Mouse (Mus musculus): ENCODE measurements around the gene Vps54.
"Not testable (repeated sequence)": the region's sequence is repeated elsewhere in the genome, so short reads cannot be mapped to it uniquely, and the experiment has no call there.

The Vps54 gene

DNA sequence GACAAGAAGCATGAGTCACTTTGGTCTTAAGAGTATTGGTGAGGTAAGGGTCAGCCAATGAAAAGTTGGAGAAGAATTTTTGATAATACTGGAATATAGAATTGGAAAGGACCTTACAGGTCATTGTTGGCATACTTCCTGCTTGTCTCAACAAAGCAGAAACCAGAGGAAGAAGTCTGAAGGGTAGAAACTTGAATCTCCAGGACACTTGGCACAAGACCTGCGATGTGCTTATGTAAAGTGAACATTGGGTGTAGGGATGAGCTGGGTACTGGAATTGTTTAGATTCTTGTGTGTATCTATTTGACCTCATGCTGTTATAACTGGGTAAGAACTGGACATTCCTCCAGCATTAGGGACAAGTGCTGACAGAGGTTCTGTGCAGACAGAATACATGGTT lies 2.3 kb downstream of the Vps54 start:
- in situ Hi-C loops (cut with MboI): no loop called here

- in situ Hi-C loops (cut with MboI): no loop called here
Observed at GRCm38 (mm10) chr11:21247203-21247865, 8.3 kb downstream of the Vps54 start.

DNA sequence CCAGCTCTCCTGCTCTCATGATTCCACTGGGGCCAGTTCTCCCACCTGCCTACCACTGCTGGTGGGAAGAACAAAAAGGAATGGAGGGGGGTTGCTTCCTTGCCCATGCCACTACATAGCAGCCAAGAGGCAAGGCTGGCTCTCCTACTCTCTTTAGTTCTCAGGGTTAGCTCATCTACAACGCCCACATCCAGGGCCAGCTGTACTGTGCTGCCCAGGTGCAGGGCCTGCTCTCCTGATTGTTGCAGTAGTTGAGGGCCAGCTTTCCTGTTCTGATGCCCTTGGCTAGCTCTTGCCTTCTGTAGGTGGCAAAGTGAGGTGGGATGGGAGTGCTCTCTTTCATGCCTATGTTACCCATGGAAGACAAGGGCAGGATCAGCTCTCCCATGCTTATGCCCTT lies 8.9 kb downstream of the Vps54 start:
- in situ Hi-C loops (cut with MboI): no loop called here

GRCm38 (mm10) chr11:21250366-21250765 lies 11.3 kb downstream of the Vps54 start:
- in situ Hi-C loops (cut with MboI): no loop called here

GRCm38 (mm10) chr11:21258611-21259010 lies 19.5 kb downstream of the Vps54 start:
- in situ Hi-C loops (cut with MboI): not testable (repeated sequence)

DNA sequence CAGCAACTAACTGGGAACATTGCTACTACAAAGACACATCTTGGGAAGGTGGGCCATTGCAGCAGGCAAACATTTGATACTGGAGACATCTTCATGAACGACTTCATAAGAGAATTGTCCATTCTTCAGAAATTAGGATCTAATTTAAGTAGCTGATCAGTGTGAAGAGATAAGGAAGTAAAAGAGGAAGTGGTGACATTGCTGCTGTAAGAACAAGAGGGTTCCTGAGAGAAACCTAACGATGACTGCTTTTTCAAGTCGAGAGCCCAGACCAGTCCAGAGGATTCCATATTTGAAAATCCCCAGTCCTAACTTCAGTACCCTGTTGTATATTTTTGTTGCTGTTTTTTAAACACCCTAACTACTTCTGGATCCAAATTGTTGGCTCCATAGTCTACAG lies 26.3 kb downstream of the Vps54 start:
- in situ Hi-C loops (cut with MboI): no loop called here

- in situ Hi-C loops (cut with MboI): no loop called here
Observed at GRCm38 (mm10) chr11:21276151-21276550, 37.1 kb downstream of the Vps54 start.

GRCm38 (mm10) chr11:21286391-21286790 lies 47.3 kb downstream of the Vps54 start:
- in situ Hi-C loops (cut with MboI): no loop called here

DNA sequence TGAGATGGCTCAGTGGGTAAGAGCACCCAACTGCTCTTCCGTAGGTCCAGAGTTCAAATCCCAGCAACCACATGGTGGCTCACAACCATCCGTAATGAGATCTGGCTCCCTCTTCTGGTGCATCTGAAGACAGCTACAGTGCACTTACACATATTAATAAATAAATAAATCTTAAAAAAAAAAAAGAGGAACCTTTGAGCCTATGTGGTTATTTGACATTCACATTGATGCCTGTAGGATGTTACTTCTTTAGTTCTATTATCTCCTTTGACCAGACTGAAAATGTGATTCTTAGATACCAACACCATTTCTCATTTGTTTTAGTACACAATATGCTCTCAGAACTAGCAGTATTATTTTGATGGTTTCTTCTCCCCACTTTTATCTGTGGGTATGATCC lies 49.1 kb downstream of the Vps54 start:
- in situ Hi-C loops (cut with MboI): not testable (repeated sequence)

GRCm38 (mm10) chr11:21295486-21295885 lies 56.4 kb downstream of the Vps54 start:
- in situ Hi-C loops (cut with MboI): no loop called here

DNA sequence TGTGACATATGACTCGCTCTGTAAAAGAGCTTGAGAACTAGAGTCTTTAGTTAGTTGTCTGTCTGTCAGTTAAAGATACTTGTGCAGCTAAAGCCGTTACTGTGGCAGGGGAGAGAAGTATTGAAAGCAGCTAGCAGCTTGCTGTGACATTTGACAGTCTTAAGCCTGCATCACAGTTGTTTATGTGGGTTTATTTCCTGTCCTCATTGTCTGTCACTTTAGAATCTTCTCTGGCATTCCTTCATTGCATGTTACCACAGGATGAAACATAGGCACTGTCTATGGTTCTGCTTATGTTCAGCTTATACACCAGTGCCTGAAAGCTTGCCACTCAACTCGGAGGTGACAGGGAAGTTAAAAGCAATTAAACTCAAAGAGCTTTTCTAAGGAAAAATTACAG lies 64.5 kb downstream of the Vps54 start:
- in situ Hi-C loops (cut with MboI): no loop called here

- in situ Hi-C loops (cut with MboI): no loop called here
Observed at GRCm38 (mm10) chr11:21307078-21307668, 68.1 kb downstream of the Vps54 start.

DNA sequence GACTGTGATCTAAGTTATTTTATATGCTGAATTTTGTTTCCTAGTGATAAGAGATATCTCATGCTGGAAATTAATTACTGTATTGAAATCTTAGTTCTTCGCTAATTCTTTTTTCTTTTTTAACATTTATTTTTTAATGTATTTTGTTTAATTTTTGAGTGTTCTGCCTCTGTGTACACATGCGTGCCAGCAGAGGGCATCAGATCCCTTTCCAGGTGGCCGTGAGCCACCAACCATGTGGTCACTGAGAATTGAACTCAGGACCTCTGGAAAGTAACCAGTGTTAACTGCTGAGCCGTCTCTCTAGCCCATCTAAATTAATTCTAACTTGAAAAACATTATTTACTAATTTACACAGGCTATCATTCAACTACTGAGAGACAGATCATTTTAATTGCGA lies 69.0 kb downstream of the Vps54 start:
- in situ Hi-C loops (cut with MboI): no loop called here

DNA sequence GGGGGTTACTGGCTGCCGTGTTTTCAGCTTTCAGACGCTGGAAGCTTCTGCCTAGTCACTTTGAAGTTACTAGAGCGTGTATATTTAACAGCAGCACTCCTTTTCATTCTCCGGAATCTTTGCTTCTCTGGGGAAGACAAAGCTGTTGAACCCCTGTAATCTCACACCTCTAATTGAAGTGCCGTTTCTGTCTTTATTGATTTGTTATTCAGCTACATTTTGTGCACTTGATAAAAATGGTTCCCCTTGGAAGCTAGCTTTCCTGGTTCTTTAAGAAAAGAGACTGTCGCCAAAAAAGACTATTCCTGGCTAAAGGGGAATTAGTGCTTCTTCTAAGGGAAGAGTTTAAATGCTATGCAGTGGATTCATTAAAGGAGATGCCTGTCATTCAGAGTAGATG lies 70.4 kb downstream of the Vps54 start:
- in situ Hi-C loops (cut with MboI): no loop called here

DNA sequence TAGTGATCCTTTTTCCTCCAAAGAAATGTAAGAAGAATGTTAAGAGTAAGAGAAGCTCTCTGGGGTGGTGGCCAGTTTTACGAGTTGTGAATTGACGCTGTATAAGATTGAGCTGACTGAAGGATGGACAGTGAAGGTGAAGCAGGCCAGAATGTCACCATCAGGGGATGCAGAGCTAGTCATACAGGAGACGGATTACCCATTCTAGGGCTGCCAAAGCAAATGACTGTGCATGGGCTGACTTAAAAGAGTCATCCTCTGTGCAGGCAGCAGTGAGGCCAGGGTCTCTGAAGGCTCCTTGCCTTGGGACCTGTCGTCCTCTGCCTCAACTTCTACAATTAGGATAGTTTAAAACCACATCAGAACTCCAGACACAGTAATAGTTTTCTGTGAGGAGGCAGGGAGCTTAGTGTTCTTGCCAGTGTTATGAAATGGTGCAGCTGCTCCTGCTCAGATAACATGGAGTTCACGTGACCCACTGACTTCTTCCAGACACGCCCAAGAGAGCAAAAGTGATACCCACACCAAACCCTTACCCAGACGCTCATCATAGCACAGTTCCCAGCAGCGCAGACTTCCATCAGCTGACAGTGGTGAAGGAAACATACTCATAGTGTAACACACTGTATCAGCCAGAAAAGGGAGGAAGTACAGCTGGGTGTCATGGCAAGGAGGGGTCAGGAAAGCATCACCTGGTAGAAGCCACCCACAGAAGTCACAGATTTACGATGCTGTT lies 75.0 kb downstream of the Vps54 start:
- in situ Hi-C loops (cut with MboI): no loop called here

DNA sequence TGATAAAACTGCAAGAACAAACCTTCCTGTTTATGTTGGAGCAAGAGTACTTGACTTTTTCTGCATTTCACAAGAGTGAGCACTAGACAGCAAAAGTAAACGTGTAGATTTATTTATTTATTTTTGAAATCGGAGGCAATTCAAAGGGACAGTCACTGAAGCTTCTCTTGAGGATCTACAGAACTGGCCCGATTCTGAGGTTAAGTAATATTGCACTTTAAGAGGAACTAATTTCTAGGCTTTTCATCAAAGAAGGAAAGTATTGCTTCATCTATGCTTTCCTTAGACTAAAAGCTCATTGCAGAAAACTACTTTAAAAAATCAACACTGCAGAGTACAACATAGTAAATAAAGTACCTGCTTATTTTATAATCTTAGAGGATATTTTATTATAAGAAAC lies 82.5 kb downstream of the Vps54 start:
- in situ Hi-C loops (cut with MboI): no loop called here

DNA sequence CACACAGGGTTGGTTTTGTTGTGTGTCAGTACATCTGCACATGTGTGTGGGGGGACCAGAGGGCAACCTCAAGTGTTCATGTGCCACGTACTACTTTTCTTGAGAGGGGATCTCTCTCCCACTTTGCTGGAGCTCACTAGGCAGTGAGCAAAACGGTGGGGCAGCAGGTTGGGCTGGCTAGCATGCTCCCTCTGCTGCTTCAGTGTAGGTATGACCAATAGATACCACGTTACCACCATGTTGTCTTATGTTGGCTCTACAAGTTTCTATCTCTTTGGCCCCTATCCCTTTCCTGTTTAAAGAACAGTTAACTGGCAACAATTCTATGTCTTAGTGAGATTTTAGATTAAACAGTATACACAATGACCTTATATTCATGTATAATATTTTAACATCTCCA lies 83.3 kb downstream of the Vps54 start:
- in situ Hi-C loops (cut with MboI): no loop called here

- in situ Hi-C loops (cut with MboI): no loop called here
Observed at GRCm38 (mm10) chr11:21325781-21326180, 86.7 kb downstream of the Vps54 start.

DNA sequence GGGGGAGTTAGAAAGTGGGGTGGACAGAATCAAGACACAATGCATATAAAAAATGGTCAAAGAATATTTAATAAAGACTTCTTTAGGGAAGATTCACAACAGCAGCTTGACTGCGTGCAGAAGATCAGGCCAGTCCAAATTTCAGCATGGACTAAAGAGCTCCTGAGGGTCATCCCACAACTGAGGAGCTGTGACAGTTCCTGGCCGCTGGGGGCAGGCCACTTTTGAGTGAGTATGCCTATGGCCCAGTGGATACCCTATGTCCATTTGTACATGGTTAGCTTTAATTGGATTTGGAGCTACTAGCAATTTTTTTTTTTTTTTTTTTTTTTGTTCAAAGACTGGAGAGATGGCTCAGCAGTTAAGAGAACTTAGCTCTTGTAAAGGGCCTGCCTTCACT lies 87.7 kb downstream of the Vps54 start:
- in situ Hi-C loops (cut with MboI): no loop called here

- in situ Hi-C loops (cut with MboI): no loop called here
Observed at GRCm38 (mm10) chr11:21327486-21327885, 88.4 kb downstream of the Vps54 start.

DNA sequence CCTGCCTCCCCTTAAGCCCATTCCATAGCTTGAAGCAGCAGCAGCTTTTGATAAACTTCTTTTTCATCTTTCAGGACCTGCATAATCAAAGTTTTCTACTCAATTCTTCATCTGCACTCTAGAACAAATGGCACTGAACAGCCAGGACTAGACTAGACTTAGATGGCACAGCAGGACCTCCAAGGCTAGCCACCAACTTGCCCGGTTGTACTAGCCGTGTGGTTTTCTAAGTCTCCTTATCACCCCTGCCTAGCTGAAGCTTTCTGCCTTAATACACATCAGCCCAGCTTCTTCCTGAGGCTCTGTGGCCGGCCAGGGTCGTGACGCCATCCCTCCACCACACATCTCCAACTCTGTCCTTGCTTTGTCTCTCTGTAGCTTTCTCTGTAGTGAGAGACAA lies 89.1 kb downstream of the Vps54 start:
- in situ Hi-C loops (cut with MboI): no loop called here

DNA sequence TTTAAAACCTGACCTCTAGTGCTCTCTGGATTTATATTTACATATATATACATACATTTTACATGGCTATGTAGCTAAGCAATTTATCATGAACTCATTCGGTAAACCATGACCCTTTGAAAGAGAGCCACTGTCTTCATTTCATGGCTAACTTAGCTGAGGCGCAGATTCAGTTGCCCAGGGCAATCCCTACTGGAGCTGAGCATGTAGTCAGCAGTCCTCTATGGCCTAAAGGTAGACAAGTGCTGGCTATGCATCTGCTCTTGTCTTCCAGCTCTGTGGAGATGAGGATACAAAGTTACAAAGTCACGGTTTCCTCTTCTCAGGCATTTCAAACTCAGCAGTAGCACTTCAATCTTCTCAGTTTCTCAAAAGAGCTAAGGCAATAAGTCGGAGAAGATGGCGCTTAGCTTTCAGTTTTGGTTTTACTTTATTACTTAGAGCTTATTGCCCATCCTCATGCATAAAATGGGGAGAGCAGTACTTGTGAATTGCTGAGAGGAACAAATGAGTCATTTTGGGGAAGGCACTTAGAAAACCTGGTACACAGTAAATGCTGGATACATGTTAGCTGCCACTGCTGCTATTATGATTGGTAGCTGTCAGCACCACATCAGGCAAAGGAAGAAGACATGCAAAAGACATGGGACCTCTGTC lies 93.7 kb downstream of the Vps54 start:
- in situ Hi-C loops (cut with MboI): no loop called here

DNA sequence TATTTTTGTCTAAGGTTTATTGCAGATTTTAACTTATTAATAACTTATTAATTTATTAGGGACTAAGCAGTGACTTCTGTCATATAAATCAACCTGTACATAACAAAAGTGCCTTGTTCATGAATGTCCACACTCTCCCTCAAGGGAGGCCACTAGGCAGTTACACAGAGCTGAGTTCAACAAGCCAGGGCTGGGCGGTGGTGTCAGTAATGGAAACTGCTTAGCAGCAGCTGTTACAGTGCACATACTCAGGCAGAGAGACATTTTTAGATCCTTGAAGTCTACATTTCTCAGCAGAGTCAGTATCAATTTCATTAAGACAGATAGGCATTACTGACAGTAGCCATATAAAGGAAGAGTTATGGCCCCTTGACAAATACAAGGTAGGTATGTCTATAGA lies 98.8 kb downstream of the Vps54 start:
- in situ Hi-C loops (cut with MboI): no loop called here

Measured in mature B cell (primary cell).